Mouse (Mus musculus) kidney, embryonic 15.5 days (tissue): ENCODE measurements around the gene Mccc2. TPM values are rescaled to one million over a fixed set of nuclear protein-coding genes. Genes with fewer than 3 reads are reported as not detected.

Experiments used
- ATAC-seq: fragments of 200-750 bp; cut with Nextera tagmentation; replicated peaks from 2 replicates; pipeline ENCODE4 v1.8.0; 2017; ENCODE audit warnings: moderate TSS enrichment; ENCODE audit not compliant: low FRiP score
- H3K27ac ChIP-seq: fragments of 300-500 bp; sonication (generic); 2 replicates; pipeline ENCODE4 v1.5.1; 2015; ENCODE audit warnings: mild to moderate bottlenecking, inconsistent platforms
- H3K27me3 ChIP-seq: fragments of 300-500 bp; sonication (generic); 2 replicates; pipeline ENCODE4 v1.6.1; 2015; ENCODE audit warnings: inconsistent platforms
- H3K36me3 ChIP-seq: fragments of 300-500 bp; sonication (generic); 2 replicates; pipeline ENCODE4 v1.6.1; 2015; ENCODE audit warnings: inconsistent platforms
- H3K4me1 ChIP-seq: fragments of 300-500 bp; sonication (generic); 2 replicates; pipeline ENCODE4 v1.6.1; 2015; ENCODE audit warnings: inconsistent platforms
- H3K4me2 ChIP-seq: fragments of 300-500 bp; sonication (generic); 2 replicates; pipeline ENCODE4 v1.6.1; 2015; ENCODE audit warnings: moderate library complexity, mild to moderate bottlenecking, inconsistent platforms
- H3K4me3 ChIP-seq: fragments of 300-500 bp; sonication (generic); replicated peaks from 2 replicates; pipeline ENCODE4 v1.5.1; 2015; ENCODE audit warnings: mild to moderate bottlenecking, inconsistent platforms
- H3K9ac ChIP-seq: fragments of 300-500 bp; sonication (generic); 2 replicates; pipeline ENCODE4 v1.6.1; 2015; ENCODE audit warnings: mild to moderate bottlenecking, inconsistent platforms
- H3K9me3 ChIP-seq: fragments of 300-500 bp; sonication (generic); replicated peaks from 2 replicates; pipeline ENCODE4 v1.6.1; 2016; ENCODE audit warnings: inconsistent platforms
- WGBS: fragments of 180-500 bp; shearing (Covaris S2); methylation state at CpG from one replicate; pipeline ENCODE4 v1.1.7; 2015; ENCODE audit warnings: mixed read lengths; 5-methylcytosine and 5-hydroxymethylcytosine counted together
- polyA plus RNA-seq: library from polyadenylated mRNA; unstranded; fragments of >200 nt; fragmentation: Nextera tagmentation; extraction: Ambion mirVana; gene quantifications from 2 replicates; pipeline ENCODE4 v1.2.1, GENCODE M21; 2015

Mccc2 gene
- polyA plus RNA-seq, 1 experiment from 2014 or later, result 48.8 TPM

DNA sequence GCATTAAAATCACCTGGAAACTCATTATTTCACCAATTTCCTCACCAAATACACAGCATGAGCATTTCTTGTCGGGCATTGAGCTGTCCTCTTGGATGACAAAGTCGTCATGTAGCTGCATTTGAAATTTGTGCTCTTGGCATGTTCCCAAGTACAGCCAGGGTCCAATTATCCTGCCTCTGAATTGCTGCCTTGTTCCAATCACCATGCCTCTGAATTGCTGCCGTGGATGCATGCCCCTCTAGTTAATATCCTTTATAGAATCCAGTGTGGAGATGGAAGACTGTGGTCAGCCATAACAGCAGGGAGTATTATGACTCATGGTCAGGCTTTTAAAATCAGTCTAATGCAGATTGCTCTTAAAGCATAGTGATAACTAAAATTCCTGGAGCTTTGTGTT, 77.7 kb downstream of the Mccc2 start:
- WGBS, result 61% methylated on average over 3 of the region's 3 CpGs
- H3K4me3 ChIP-seq, result no peak overlapping the region
- no peaks in the 10 kb centered on the region for H3K4me1 ChIP-seq
- H3K36me3 ChIP-seq, result no peaks in the 10 kb centered on the region
- H3K4me2 ChIP-seq, result no peak overlapping the region
- ATAC-seq, result no peak
- H3K9ac ChIP-seq, result no peak overlapping the region
- H3K9me3 ChIP-seq, result no peaks in the 10 kb centered on the region
- no peaks in the 10 kb centered on the region for H3K27me3 ChIP-seq
- H3K27ac ChIP-seq, result no peak overlapping the region

DNA sequence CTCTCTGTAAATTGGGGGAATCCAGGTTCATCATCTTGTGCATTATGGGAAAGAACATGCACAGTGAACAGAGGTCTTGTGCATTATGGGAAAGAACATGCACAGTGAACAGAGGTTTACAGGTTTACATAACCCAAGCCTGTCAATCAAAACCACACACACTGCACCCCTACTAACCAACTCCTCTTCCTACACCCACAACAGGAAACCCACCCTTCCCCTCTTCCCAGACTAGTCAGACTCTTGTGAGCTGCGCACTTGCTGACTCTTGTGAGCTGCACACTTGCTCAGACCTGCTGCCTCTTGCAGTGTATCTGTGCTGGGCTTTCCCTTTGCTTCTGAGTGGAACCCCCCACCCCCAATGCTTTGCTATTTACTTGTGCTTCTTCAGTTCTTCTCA, 83.0 kb downstream of the Mccc2 start:
- Histone ChIP-seq H3K27me3 (no peaks in the 10 kb centered on the region), H3K4me3 (no peak overlapping the region), H3K9ac (no peak overlapping the region), H3K4me1 (no peaks in the 10 kb centered on the region), H3K9me3 (no peaks in the 10 kb centered on the region), H3K36me3 (no peaks in the 10 kb centered on the region), H3K4me2 (no peak overlapping the region), H3K27ac (no peak overlapping the region)
- no peak for ATAC-seq
- 73% methylated on average over 1 of the region's 1 CpGs for WGBS

DNA sequence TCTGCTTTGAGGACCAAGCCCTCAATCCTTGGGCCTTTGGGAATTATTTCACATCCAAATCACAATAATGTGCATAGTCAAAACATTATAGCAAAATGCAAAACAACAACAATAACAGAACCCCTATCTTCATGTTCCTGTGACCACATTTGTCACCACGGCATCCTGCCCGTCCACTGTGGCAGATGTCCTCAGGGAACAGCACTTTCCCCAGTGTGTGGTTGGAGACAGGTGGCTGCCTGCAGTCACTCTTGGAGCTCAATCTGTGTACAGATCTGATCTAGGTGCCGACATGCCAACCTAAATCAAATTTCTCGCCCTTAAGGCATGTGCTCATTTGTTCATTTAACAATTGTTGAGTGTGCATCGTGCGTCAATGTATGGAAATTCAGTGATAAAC, 83.9 kb downstream of the Mccc2 start:
- Histone ChIP-seq H3K27ac (no peak overlapping the region), H3K4me3 (no peak overlapping the region), H3K9me3 (no peaks in the 10 kb centered on the region), H3K36me3 (no peaks in the 10 kb centered on the region), H3K27me3 (no peaks in the 10 kb centered on the region), H3K4me1 (no peaks in the 10 kb centered on the region), H3K9ac (no peak overlapping the region), H3K4me2 (no peak overlapping the region)
- WGBS, result 79% methylated on average over 6 of the region's 6 CpGs
- ATAC-seq, result no peak

DNA sequence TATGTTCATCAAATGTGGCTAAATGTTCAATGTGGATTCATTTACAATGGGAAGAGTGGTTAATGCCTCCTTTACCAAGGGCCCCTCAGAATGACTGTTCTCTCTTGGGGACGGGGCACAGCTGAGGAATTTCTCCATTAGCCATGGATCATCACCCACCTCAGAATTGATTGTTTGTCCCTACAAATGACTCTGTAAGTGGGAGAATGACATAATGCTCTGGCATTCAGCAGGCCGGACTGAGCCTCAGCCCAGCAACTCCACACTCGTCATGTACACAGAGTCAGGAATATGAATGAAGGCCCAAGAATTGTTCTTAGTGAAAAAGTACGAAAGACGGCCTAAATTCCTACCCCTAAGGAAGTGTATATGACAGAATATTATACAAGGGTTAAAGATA, 89.2 kb downstream of the Mccc2 start:
- 0 out of 2 replicates have a peak, but pooled peaks have one; percentile 33 for ATAC-seq
- Histone ChIP-seq H3K36me3 (no peaks in the 10 kb centered on the region), H3K4me3 (no peak overlapping the region), H3K27ac (no peak overlapping the region), H3K4me1 (no peaks in the 10 kb centered on the region), H3K9ac (no peak overlapping the region), H3K4me2 (no peak overlapping the region), H3K9me3 (no peaks in the 10 kb centered on the region), H3K27me3 (no peaks in the 10 kb centered on the region)
- WGBS, result 57% methylated on average over 5 of the region's 5 CpGs

DNA sequence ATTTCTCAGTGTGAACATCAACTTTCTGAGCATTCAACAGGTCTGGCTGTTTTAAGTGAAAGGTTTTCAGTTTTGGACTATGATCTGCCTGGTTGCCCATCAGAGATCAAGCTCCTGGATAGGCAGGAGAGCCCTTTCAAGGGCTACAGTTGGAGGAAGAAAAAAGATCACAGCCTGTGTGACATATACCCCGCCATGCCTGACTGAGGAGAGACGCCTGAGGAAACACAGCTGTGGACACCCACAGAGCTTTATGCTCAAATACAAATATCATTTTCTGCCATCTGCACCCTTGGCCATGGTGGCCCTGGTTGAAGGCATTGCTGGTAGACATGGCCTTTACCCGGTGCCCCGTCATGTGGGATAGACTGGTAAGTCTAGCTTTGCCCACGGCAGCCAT, 99.8 kb downstream of the Mccc2 start:
- WGBS, result 56% methylated on average over 5 of the region's 5 CpGs
- peaks cover 7% of the 10 kb centered on the region; the same call in 1 of the 2 replicates for H3K4me1 ChIP-seq
- ATAC-seq, result peak; percentile 54; the same call in 1 of the 2 replicates

DNA sequence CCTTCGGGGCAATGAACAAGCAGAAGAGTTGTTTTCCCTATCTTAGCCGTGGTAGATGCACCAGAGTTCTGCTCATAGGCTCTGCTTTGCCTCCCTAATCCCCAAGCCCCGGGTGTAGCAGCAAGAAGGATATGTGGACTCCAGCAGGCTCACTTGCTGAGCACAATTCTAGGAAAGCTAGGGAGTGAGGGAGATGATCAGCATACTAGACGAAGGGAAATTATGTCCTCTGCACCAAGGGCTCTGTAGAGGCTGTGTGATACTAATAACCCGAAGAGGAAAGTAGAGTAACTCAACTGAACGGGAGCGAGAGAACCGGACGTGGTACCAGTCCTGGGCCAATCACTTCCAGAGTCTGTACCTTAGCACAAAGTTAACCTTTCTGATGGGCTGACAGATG, 114.5 kb downstream of the Mccc2 start, which contains the start of gene Cartpt:
Cartpt (minus strand) TSS at position 127 of the 400 bp plus-strand sequence.
- WGBS, result 41% methylated on average over 9 of the region's 9 CpGs
- no peak for ATAC-seq

More for the DNA sequence above, 99.8 kb downstream of the Mccc2 start:
- Histone ChIP-seq H3K36me3 (no peaks in the 10 kb centered on the region), H3K4me3 (no peak overlapping the region), H3K9me3 (no peaks in the 10 kb centered on the region), H3K9ac (no peak overlapping the region), H3K27ac (no peak overlapping the region), H3K4me2 (no peak overlapping the region), H3K27me3 (no peaks in the 10 kb centered on the region)

DNA sequence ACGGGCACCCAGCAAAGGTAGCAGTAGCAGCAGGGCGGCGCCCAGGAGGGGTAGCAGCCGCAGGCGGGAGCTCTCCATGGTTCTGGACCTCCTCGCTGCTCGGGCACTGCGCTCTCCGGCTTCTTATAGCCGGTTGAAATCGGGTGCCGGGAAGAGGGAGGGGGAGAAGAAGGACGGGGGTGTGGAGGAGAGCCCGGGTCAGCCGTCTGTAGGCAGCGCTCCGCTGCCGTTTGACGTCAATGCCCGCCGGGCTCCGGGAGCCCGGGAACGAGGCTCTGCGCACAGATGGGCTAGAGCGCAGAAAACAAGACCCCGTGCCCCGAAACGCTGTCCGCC, 114.9 kb downstream of the Mccc2 start:
- peaks cover 11% of the 10 kb centered on the region for H3K4me1 ChIP-seq
- no peak overlapping the region for H3K9ac ChIP-seq
- ATAC-seq, result peak; percentile 77; the same call in 1 of the 2 replicates
- H3K9me3 ChIP-seq, result no peaks in the 10 kb centered on the region
- H3K4me2 ChIP-seq, result peak overlapping the region; percentile 50
- H3K27ac ChIP-seq, result no peak overlapping the region
- H3K27me3 ChIP-seq, result peaks cover 53% of the 10 kb centered on the region
- no peaks in the 10 kb centered on the region for H3K36me3 ChIP-seq
- H3K4me3 ChIP-seq, result peak overlapping the region; percentile 25
- 2% methylated on average over 30 of the region's 30 CpGs for WGBS

More for the DNA sequence above, 114.5 kb downstream of the Mccc2 start, which contains the start of gene Cartpt:
- Histone ChIP-seq H3K9ac (no peak within 1 kb of the TSS), H3K4me1 (peaks cover 11% of the 10 kb centered on the region), H3K9me3 (no peaks in the 10 kb centered on the region), H3K4me3 (peak within 1 kb of the TSS; percentile 25), H3K4me2 (peak within 1 kb of the TSS; percentile 50), H3K36me3 (no peaks in the 10 kb centered on the region), H3K27me3 (peaks cover 52% of the 10 kb centered on the region), H3K27ac (no peak within 1 kb of the TSS)

DNA sequence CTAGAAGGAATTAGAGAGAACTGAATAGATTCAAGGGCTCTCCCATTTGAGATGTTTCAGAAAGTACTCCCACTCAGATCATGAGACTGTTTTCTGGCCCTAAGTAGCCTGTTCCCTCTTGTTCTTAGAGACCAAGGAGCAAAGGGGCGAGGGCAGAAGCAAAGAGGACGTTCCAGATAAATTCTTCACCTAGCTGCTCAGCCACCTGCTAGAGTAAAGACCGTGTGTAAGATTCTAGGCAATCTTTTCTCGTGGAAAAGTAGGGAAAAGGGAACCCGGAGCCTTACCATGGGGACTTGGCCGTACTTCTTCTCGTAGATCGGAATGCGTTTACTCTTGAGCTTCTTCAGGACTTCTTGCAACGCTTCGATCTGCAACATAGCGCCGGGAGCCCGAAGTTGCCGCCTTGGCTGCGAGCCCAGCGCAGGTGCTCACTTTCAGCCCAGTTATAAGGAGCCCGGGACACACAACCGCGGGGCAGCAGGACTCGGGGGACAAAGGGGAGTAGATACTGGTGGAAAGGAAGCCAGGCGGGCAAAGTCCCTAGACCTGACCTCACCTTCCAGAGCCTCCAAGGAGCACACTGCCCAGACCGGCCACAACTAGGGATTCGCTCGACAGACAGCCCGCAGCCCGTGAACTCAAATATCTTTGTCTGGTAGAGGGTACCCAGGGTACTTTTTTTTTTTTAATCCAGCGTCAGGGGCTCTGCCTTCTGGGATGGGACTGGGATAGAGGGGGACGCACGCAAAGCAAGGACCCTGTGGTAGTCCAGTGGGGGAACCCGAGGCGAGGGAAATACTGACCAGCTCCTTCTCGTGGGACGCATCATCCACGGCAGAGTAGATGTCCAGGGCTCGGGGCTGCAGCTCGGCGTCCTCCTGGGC, 115.5 kb downstream of the Mccc2 start:
- Histone ChIP-seq H3K4me3 (peak overlapping the region; percentile 25), H3K4me2 (peak overlapping the region; percentile 50), H3K36me3 (no peaks in the 10 kb centered on the region), H3K9ac (no peak overlapping the region), H3K27ac (no peak overlapping the region), H3K27me3 (peaks cover 55% of the 10 kb centered on the region), H3K4me1 (peaks cover 11% of the 10 kb centered on the region), H3K9me3 (no peaks in the 10 kb centered on the region)
- WGBS, result 5% methylated on average over 38 of the region's 38 CpGs
- ATAC-seq, result no peak

DNA sequence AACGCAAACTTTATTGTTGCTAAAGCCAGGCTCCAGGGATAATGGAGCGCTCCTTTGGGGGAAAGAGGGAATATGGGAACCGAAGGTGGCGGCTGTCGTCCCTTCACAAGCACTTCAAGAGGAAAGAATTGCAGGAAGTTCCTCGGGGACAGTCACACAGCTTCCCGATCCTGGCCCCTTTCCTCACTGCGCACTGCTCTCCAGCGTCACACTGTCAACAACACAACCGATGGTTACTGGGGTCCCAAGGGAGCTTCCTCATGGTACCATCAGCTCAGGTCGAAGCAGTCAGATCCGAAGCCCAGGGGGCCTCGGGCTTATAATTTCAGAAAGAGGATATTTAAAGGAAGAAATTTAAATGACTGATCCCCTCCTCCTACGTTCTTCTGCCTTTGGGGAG, 116.6 kb downstream of the Mccc2 start:
- 21% methylated on average over 14 of the region's 14 CpGs for WGBS
- Histone ChIP-seq H3K9me3 (no peaks in the 10 kb centered on the region), H3K4me2 (no peak overlapping the region), H3K4me3 (no peak overlapping the region), H3K27me3 (peaks cover 55% of the 10 kb centered on the region), H3K9ac (no peak overlapping the region), H3K36me3 (no peaks in the 10 kb centered on the region), H3K4me1 (peaks cover 11% of the 10 kb centered on the region), H3K27ac (no peak overlapping the region)
- no peak for ATAC-seq

Other genes with a start within 250 kb of the Mccc2 start
- 0.93 and 4.7 TPM in 2 replicates for gene Cartpt, start 114.5 kb downstream of the Mccc2 start, polyA plus RNA-seq
- gene Bdp1, start 88.4 kb upstream of the Mccc2 start, polyA plus RNA-seq, result 30.2 and 30.8 TPM in 2 replicates
- 191 and 202 TPM in 2 replicates for gene Serf1, start 92.4 kb upstream of the Mccc2 start, polyA plus RNA-seq
- gene Smn1, start 109.2 kb upstream of the Mccc2 start, polyA plus RNA-seq, result 59.9 and 64.0 TPM in 2 replicates
- 0.45 and 0.58 TPM in 2 replicates for gene Naip2, start 186.5 kb upstream of the Mccc2 start, polyA plus RNA-seq
- gene Naip5, start 230.7 kb upstream of the Mccc2 start, polyA plus RNA-seq, result 0.59 and 0.69 TPM in 2 replicates